Mouse (Mus musculus): ENCODE data around the gene Ngfr. TPM values are rescaled to one million over a fixed set of nuclear protein-coding genes. Genes with fewer than 3 reads are reported as not detected.
A peak's percentile ranks its signal among the peaks of the same experiment; 100 is the strongest.
"Not testable (repeated sequence)": the region's sequence is repeated elsewhere in the genome, so short reads cannot be mapped to it uniquely, and the experiment has no call there.

The Ngfr gene
- polyA plus RNA-seq, 1 experiment from 2014 or later: 125 TPM

DNA sequence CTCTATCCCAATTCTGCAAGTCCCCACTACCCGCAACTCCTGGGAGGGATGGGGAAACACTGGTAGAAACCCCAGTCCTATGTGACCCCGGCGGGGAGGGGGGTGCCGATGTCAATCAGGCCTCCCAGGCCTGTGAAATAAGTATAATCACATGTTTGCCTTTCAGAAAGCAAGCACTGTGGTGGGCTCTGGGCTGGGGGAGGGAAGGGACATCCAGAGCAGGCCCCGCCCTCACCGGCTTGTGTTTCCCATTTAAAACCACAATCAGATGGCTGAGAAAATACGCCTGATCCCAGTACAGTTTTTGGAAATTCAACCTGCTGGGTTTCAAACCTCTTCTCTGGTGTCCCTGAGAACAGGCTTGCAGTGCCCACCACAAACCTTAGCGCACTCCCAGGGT is 27.2 kb upstream of the Ngfr start:
- Histone ChIP-seq H3K4me2 (replicated peaks) (no peak overlapping the region), H3K9ac (no peak overlapping the region), H3K36me3 (no peaks in the 10 kb centered on the region), H3K4me1 (peaks cover 19% of the 10 kb centered on the region), H3K4me3 (no peak overlapping the region), H3K9me3 (no peaks in the 10 kb centered on the region), H3K27ac (no peak overlapping the region), H3K27me3 (replicated peaks) (0 out of 2 replicates have a peak, but pooled peaks cover 3% of the 10 kb centered on the region)
- no peak for ATAC-seq (ENCODE audit: low FRiP score, low read depth)
- WGBS: 85% methylated on average over 8 of the region's 8 CpGs

DNA sequence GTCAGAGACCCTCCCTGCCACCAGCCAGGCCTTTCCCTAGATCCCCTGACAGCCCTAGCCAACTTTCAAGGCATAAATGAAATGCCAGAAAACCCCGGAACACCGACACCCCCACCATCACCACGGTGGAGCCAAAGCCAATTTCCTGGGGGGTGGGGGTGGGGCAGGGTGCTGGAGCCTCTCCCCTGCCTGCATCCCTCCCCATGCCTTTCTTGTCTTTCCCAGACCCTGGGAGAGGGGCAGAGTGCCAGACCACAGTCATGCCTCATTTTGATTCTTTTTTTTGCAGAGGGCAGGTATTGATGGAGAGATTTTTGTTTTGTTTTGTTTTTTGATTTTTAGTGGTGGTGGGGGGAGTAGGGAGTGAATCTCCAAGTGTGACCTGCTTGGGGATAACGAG is 23.7 kb upstream of the Ngfr start:
- no peak overlapping the region for H3K9ac ChIP-seq
- H3K4me2 ChIP-seq (replicated peaks): no peak overlapping the region
- no peak overlapping the region for H3K27ac ChIP-seq
- H3K27me3 ChIP-seq (replicated peaks): 0 out of 2 replicates have a peak, but pooled peaks cover 3% of the 10 kb centered on the region
- ATAC-seq (ENCODE audit: low FRiP score, low read depth): no peak
- no peaks in the 10 kb centered on the region for H3K36me3 ChIP-seq
- no peak overlapping the region for H3K4me3 ChIP-seq
- peaks cover 7% of the 10 kb centered on the region for H3K4me1 ChIP-seq
- 41% methylated on average over 4 of the region's 4 CpGs for WGBS
- H3K9me3 ChIP-seq: no peaks in the 10 kb centered on the region

DNA sequence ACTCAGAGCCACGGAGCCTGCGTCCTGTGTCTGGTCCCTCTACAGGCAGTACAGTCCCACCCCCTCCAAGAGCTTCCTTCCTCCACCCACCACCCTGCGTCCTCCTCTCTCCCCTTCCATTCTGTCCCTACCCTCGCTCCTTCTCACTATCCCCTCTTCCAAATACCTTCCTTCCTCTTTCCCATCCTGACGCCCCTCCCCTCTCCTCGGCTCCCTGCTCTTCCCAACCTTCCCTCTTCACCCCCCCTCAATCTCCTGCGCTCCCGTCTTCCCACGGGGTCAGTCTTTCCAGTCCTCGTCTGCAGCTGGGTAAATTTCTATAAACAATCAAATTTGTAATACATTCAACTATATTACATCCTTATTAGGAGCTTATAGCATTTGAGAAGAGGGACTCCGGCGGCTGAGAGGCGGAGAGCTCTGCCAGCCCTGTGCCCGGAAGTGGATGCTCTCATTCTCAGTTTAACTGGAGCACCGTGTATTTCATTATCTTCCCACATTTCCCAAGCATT is 22.9 kb upstream of the Ngfr start:
- Histone ChIP-seq H3K9me3 (no peaks in the 10 kb centered on the region), H3K36me3 (no peaks in the 10 kb centered on the region), H3K4me3 (no peak overlapping the region), H3K9ac (no peak overlapping the region), H3K27ac (no peak overlapping the region), H3K27me3 (replicated peaks) (0 out of 2 replicates have a peak, but pooled peaks cover 2% of the 10 kb centered on the region), H3K4me2 (replicated peaks) (peak overlapping the region; percentile 32), H3K4me1 (peaks cover 7% of the 10 kb centered on the region)
- 33% methylated on average over 15 of the region's 15 CpGs for WGBS
- no peak for ATAC-seq (ENCODE audit: low FRiP score, low read depth)

DNA sequence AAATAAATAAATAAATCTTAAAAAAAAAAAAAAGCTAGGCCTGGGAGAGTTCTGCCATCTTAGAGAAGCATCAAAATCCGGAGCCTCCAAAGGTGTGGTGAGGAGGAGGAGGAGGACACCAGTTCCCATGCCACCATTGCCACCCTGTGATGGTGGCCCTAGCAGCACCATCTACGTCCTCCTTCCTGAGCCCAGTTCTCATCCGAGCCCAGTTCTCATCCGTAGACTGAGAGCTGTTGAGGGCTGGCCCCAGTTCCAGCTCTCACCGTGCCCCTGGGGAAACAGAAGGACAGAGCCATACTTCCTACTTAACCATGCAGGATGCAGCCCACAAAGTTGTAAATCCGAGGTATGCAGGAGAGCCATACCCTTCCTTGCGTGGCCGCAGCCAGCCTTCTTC is 22.4 kb upstream of the Ngfr start:
- Histone ChIP-seq H3K27ac (no peak overlapping the region), H3K4me2 (replicated peaks) (peak overlapping the region; percentile 32), H3K4me3 (no peak overlapping the region), H3K9ac (no peak overlapping the region), H3K27me3 (replicated peaks) (no peaks in the 10 kb centered on the region), H3K36me3 (no peaks in the 10 kb centered on the region), H3K9me3 (no peaks in the 10 kb centered on the region), H3K4me1 (peaks cover 7% of the 10 kb centered on the region; the same call in 1 of the 2 replicates)
- ATAC-seq (ENCODE audit: low FRiP score, low read depth): no peak
- WGBS: 54% methylated on average over 8 of the region's 8 CpGs

DNA sequence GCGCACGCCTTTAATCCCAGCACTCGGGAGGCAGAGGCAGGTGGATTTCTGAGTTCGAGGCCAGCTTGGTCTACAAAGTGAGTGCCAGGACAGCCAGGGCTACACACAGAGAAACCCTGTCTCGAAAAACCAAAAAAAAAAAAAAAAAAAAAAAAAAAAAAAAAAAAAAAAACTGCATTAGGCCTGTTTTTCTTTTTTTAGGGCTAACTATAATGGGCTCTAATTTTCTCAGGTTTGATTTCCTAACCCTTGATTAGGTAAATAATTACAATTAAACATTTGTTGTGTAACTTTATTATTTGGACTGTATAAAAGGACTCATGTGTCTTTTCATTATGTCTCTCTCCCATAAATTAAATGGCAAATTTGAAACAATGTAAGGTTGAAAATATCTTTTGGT is 19.8 kb upstream of the Ngfr start:
- H3K4me3 ChIP-seq; H3K27ac ChIP-seq; ATAC-seq (ENCODE audit: low FRiP score, low read depth); H3K27me3 ChIP-seq (replicated peaks); H3K4me1 ChIP-seq; H3K9me3 ChIP-seq; H3K4me2 ChIP-seq (replicated peaks); H3K36me3 ChIP-seq; H3K9ac ChIP-seq: not testable (repeated sequence)
- WGBS: 88% methylated on average over 4 of the region's 5 CpGs

DNA sequence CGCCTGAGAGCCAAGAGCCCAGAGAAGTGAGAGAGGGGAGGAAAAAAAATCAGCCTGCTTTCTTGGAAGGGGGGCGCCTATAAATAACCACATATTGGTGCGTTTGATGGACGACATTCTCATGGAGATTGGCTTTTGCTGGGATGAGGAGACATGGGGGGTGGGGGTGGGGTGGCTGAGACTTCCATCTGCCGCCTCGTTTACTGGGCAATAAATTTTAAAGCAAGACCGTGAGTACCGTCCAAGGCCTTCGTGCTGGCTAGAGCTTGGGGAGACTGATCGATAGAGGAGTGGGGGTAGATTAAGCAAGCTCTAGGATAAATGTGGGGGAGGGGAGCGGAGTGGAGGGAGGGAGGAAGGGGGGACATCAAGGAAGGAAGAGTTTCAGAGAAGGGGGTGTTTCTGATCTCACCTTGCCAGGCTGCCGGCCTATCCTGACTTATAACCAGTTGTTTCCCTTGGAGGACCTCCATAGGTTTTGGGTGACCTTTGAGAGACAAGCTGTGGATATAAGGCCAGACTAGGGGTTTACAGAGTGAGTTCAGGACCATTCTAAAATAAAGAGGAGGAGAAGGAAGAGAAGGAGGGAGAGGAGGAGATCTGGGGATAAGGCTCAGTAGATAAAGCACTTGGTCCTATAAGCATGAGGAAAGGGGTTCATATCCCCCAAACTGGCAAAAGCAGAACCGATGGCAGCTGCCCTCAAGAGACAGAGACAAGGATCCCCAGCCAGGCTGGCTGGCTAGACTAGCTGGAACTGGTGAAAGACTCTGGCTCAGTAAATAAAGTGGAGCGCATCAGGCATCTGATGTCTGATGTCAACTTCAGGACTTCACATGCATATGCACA is 10.9 kb upstream of the Ngfr start:
- peak; percentile 61; the same call in 1 of the 2 replicates for ATAC-seq (ENCODE audit: low FRiP score, low read depth)
- no peak overlapping the region for H3K4me3 ChIP-seq
- 18% methylated on average over 14 of the region's 14 CpGs for WGBS
- peak overlapping the region; percentile 41 for H3K4me2 ChIP-seq (replicated peaks)
- peaks cover 9% of the 10 kb centered on the region; the same call in 1 of the 2 replicates for H3K27me3 ChIP-seq (replicated peaks)
- H3K4me1 ChIP-seq: peaks cover 48% of the 10 kb centered on the region
- H3K9ac ChIP-seq: no peak overlapping the region
- H3K9me3 ChIP-seq: 0 out of 2 replicates have a peak, but pooled peaks cover 4% of the 10 kb centered on the region
- no peak overlapping the region for H3K27ac ChIP-seq
- H3K36me3 ChIP-seq: no peaks in the 10 kb centered on the region

DNA sequence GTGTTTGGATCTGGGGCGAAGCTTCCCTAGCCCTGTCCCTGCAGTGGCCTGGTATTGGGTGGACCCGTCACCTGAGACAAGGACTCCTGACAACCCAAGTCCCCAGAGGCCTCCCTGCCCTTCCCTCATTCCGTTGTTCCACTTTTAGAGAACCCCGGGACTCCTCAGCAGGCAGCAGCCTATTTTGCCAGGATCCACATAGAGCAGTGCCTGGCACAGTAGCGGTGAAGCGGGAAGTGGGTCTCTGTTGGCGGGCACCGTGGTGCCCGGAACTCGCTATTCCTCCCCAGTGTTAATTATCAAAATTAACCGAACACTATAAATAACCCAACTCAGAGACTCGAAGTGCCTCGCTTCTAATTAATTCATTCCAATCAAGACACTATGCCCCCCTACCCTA is 10.2 kb upstream of the Ngfr start:
- no peak overlapping the region for H3K9ac ChIP-seq
- H3K9me3 ChIP-seq: 0 out of 2 replicates have a peak, but pooled peaks cover 4% of the 10 kb centered on the region
- peak; percentile 10; the same call in 1 of the 2 replicates for ATAC-seq (ENCODE audit: low FRiP score, low read depth)
- H3K4me1 ChIP-seq: peaks cover 48% of the 10 kb centered on the region
- peaks cover 9% of the 10 kb centered on the region; the same call in 1 of the 2 replicates for H3K27me3 ChIP-seq (replicated peaks)
- H3K4me2 ChIP-seq (replicated peaks): peak overlapping the region; percentile 41
- 16% methylated on average over 13 of the region's 13 CpGs for WGBS
- H3K36me3 ChIP-seq: no peaks in the 10 kb centered on the region
- H3K4me3 ChIP-seq: no peak overlapping the region
- H3K27ac ChIP-seq: no peak overlapping the region

DNA sequence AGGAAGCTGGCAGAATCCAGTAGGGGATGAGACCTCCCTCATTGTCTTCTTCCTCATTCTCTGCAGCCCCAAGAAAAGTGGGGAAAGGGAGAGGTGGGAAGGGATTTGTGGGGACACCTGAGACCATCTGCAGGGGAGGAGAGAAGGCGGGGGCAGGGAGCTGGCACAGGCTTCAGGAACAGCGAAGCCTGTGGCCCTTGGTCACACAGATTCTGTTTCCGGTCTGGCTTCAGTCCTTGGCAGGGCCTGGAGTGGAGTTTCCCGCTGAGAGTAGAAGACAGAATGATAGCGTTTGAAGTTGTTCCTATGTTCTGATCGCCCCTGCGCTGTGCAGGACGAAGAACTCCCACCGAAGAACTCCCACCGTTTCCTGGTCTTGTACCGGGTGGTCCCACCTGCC is 9.2 kb upstream of the Ngfr start:
- peaks cover 48% of the 10 kb centered on the region for H3K4me1 ChIP-seq
- H3K27me3 ChIP-seq (replicated peaks): peaks cover 9% of the 10 kb centered on the region; the same call in 1 of the 2 replicates
- H3K27ac ChIP-seq: no peak overlapping the region
- H3K4me2 ChIP-seq (replicated peaks): 0 out of 2 replicates have a peak overlapping the region, but pooled peaks have one; percentile 41
- H3K4me3 ChIP-seq: no peak overlapping the region
- H3K36me3 ChIP-seq: no peaks in the 10 kb centered on the region
- WGBS: 32% methylated on average over 11 of the region's 11 CpGs
- no peak overlapping the region for H3K9ac ChIP-seq
- ATAC-seq (ENCODE audit: low FRiP score, low read depth): no peak
- H3K9me3 ChIP-seq: no peaks in the 10 kb centered on the region

DNA sequence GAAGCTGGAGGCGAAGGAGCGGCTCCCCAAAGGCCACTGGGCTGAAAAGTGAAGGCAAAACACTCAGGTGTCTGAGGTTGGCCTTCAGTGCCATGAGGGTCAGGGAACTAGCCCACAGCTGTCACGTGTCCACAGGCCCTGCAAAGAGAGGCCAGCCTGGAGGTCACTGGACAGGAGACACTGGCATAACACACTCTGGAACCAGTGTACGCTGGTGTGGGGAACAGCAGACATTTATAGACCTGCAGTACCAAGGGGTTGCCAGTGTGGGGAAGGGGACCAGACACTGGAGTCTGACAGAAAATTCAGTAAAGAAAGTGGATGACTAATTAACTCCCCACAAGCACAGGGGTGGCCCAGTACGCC is 8.6 kb upstream of the Ngfr start:
- Histone ChIP-seq H3K27me3 (replicated peaks) (peaks cover 9% of the 10 kb centered on the region; the same call in 1 of the 2 replicates), H3K4me2 (replicated peaks) (no peak overlapping the region), H3K36me3 (no peaks in the 10 kb centered on the region), H3K4me3 (no peak overlapping the region), H3K4me1 (peaks cover 48% of the 10 kb centered on the region), H3K9ac (no peak overlapping the region), H3K27ac (peak overlapping the region; percentile 10; the same call in 1 of the 2 replicates), H3K9me3 (no peaks in the 10 kb centered on the region)
- 26% methylated on average over 5 of the region's 5 CpGs for WGBS
- no peak for ATAC-seq (ENCODE audit: low FRiP score, low read depth)

DNA sequence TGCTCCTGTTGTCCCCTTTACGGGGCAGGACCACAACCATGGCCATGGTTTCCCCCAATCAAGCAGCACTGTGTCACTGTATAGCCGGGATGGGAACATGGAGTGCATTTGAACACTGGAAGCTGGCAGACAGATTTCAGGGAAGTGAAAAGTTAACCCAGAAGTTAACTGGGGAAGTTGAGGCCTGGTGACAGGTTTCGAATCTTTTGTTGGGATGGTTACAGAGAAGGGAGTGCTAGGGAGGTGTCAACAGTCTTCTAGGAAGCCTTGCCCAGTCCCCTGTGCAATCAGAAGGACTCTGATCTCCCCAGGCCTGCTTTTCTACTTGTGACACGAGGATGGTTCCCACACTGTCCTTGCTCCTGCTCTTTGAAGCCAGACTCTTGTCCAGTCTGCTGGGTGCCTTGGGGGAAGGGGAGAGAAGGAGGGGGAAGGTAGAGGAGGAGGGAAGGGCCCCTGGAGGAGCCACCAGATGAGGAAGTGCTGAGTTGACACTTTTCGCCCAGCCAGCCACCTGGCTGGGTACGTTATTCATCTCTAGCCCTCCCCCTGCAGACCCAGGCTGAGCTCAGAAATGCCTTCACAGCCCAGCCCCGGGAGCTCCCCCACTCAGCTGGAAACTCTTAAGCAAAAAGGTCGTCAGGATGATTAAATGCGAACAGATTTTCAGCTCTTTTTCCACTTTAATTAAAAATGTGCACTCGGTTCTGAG is 8.1 kb upstream of the Ngfr start:
- Histone ChIP-seq H3K9ac (no peak overlapping the region), H3K4me3 (no peak overlapping the region), H3K27ac (peak overlapping the region; percentile 10; the same call in 1 of the 2 replicates), H3K4me2 (replicated peaks) (no peak overlapping the region), H3K27me3 (replicated peaks) (peaks cover 9% of the 10 kb centered on the region; the same call in 1 of the 2 replicates), H3K4me1 (peaks cover 48% of the 10 kb centered on the region), H3K36me3 (no peaks in the 10 kb centered on the region), H3K9me3 (no peaks in the 10 kb centered on the region)
- ATAC-seq (ENCODE audit: low FRiP score, low read depth): peak; percentile 31; the same call in 1 of the 2 replicates
- 17% methylated on average over 10 of the region's 10 CpGs for WGBS

DNA sequence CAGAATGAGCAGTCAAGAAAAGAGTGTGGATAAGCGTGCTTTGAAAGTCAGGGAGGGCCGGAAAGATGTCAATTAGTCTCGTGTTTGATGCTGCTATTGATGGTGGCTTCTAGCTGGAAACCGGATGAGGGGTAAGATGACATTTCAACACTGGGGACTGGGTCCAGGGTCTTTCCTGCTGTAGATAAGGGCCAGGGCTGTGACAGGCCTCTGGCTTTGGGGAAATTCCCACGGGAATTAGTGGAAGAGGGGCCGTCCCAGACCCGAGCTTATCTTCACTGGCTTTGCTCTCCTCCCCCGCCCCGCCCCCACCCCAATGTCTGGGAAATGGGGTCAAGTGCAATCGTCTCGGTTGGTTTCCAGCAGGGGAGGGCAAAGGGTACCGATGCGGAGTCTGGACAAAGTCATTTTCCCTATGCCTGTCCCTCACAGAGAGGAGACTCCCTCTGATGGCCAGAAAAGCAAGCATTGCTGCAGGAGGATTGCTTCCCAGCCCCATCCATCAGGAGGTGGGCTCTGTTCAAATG is 7.2 kb upstream of the Ngfr start:
- no peaks in the 10 kb centered on the region for H3K36me3 ChIP-seq
- ATAC-seq (ENCODE audit: low FRiP score, low read depth): no peak
- H3K4me1 ChIP-seq: peaks cover 48% of the 10 kb centered on the region
- H3K27ac ChIP-seq: no peak overlapping the region
- peaks cover 9% of the 10 kb centered on the region; the same call in 1 of the 2 replicates for H3K27me3 ChIP-seq (replicated peaks)
- H3K4me2 ChIP-seq (replicated peaks): no peak overlapping the region
- no peak overlapping the region for H3K9ac ChIP-seq
- no peak overlapping the region for H3K4me3 ChIP-seq
- WGBS: 15% methylated on average over 13 of the region's 13 CpGs
- no peaks in the 10 kb centered on the region for H3K9me3 ChIP-seq

DNA sequence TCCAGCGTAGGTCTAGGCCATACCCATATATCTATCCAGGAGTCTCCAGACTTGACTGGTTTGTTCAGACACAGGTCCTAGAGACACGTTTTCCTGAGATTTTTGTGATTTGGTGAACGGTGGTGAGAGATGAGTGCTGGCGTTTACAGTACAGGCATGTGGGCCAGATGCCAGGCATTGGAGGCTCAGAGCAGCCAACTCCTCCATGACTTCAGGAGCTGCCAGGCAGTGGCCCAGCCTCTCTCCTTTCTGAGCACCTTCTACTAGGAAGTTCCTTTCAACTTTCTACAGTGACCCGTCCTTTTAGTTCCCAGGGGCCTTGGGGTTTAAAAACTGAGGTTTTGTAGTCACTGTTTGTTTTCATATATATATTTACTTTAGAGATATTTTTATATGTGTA is 6.0 kb upstream of the Ngfr start:
- Histone ChIP-seq H3K27me3 (replicated peaks) (peaks cover 11% of the 10 kb centered on the region; the same call in 1 of the 2 replicates), H3K4me1 (peaks cover 40% of the 10 kb centered on the region), H3K36me3 (no peaks in the 10 kb centered on the region), H3K4me3 (no peak overlapping the region), H3K9ac (no peak overlapping the region), H3K4me2 (replicated peaks) (no peak overlapping the region), H3K27ac (no peak overlapping the region), H3K9me3 (no peaks in the 10 kb centered on the region)
- no peak for ATAC-seq (ENCODE audit: low FRiP score, low read depth)
- 89% methylated on average over 5 of the region's 5 CpGs for WGBS
